Mouse (Mus musculus) forebrain, embryonic 15.5 days (tissue): ENCODE measurements around the gene Tmco4. TPM values are rescaled to one million over a fixed set of nuclear protein-coding genes. Genes with fewer than 3 reads are reported as not detected.

Experiments used
- ATAC-seq: fragments of 200-750 bp; cut with Nextera tagmentation; replicated peaks from 2 replicates; pipeline ENCODE4 v1.8.0; 2017; ENCODE audit warnings: mild to moderate bottlenecking, moderate TSS enrichment, moderate library complexity
- H3K27ac ChIP-seq: fragments of 300-500 bp; sonication (generic); replicated peaks from 2 replicates; pipeline ENCODE4 v1.5.1; 2015; ENCODE audit warnings: mild to moderate bottlenecking, inconsistent platforms
- H3K27me3 ChIP-seq: fragments of 300-500 bp; sonication (generic); 2 replicates; pipeline ENCODE4 v1.6.1; 2015; ENCODE audit warnings: inconsistent platforms
- H3K36me3 ChIP-seq: fragments of 300-500 bp; sonication (generic); 2 replicates; pipeline ENCODE4 v1.6.1; 2015; ENCODE audit warnings: mild to moderate bottlenecking, inconsistent platforms
- H3K4me1 ChIP-seq: fragments of 300-500 bp; sonication (generic); 2 replicates; pipeline ENCODE4 v1.6.1; 2015; ENCODE audit warnings: inconsistent platforms
- H3K4me2 ChIP-seq: fragments of 300-500 bp; sonication (generic); replicated peaks from 2 replicates; pipeline ENCODE4 v1.6.1; 2015; ENCODE audit warnings: mild to moderate bottlenecking, inconsistent platforms
- H3K4me3 ChIP-seq: fragments of 300-500 bp; sonication (generic); 2 replicates; pipeline ENCODE4 v1.5.1; 2015; ENCODE audit warnings: mild to moderate bottlenecking, inconsistent platforms
- H3K9ac ChIP-seq: fragments of 300-500 bp; sonication (generic); replicated peaks from 2 replicates; pipeline ENCODE4 v1.6.1; 2015; ENCODE audit warnings: mild to moderate bottlenecking, inconsistent platforms
- H3K9me3 ChIP-seq: fragments of 300-500 bp; sonication (generic); 2 replicates; pipeline ENCODE4 v1.6.1; 2016; ENCODE audit warnings: inconsistent platforms
- WGBS: fragments of 180-500 bp; shearing (Covaris S2); methylation state at CpG from one replicate; pipeline ENCODE4 v1.1.7; 2015; ENCODE audit warnings: mixed read lengths; 5-methylcytosine and 5-hydroxymethylcytosine counted together
- polyA plus RNA-seq: library from polyadenylated mRNA; unstranded; fragments of >200 nt; fragmentation: Nextera tagmentation; extraction: Ambion mirVana; gene quantifications from 2 replicates; pipeline ENCODE4 v1.2.1, GENCODE M21; 2015

Tmco4 gene
- polyA plus RNA-seq, 1 experiment from 2014 or later, result 0.98 TPM

DNA sequence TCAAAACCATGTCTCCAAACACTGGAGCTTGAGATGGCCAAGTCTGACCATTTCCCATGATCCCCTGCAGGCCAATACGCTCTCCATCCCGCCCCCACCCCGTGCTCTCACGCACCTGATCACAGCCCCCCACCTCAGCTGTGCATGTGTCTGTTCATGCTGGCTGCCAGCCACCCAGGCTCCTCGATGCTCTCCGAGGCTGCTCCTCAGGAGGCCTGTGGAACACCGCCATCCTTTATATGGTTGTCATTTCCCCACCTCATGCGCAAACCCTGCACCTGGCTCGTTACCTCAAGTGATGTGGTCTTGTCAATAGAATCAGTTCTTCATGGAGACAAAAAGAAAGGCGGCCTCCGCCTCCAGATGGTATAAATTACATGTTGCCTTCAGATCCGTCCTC, 59.8 kb downstream of the Tmco4 start:
- Histone ChIP-seq H3K9ac (no peak overlapping the region), H3K4me2 (no peak overlapping the region), H3K36me3 (no peaks in the 10 kb centered on the region), H3K9me3 (no peaks in the 10 kb centered on the region), H3K4me3 (no peak overlapping the region), H3K4me1 (peaks cover 9% of the 10 kb centered on the region), H3K27me3 (no peaks in the 10 kb centered on the region), H3K27ac (no peak overlapping the region)
- ATAC-seq, result no peak
- WGBS, result 47% methylated on average over 12 of the region's 12 CpGs

DNA sequence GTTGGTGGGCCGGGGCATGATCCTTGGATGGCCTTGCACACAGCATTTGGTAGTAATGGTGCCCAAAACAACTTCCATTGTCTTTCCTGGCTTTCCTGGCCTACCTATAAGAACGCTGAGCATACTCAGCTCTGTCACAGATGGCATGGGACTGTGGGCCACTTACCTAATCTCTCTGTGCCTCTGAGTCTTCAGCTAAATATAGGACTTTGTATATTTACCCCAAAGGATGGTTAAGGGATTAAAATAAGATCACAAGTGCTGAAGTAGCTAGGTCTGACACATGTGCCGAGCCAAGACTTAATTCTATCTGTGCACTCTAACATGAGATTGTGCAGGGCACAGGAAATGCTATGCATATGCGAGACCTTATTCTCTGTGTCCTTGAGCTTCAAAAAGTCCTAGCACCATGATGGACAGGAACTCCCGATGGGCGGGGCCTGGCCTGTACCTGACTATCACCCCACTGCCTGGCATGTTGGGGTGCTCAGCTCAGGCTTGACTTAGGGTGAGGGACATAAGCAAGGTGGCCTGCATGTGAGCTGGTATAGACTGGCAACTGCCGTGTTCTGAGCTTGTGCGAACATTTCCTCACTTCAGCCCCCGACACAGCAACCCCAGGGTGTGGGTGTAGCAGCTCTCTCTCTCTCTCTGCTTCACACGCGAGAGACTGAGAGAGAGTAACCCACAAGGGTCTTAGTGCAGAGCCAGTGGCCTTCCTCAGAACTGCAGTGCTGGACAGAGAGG, 60.7 kb downstream of the Tmco4 start:
- WGBS, result 82% methylated on average over 11 of the region's 11 CpGs
- no peaks in the 10 kb centered on the region for H3K9me3 ChIP-seq
- no peaks in the 10 kb centered on the region for H3K27me3 ChIP-seq
- no peaks in the 10 kb centered on the region for H3K36me3 ChIP-seq
- H3K4me3 ChIP-seq, result no peak overlapping the region
- H3K9ac ChIP-seq, result no peak overlapping the region
- no peak overlapping the region for H3K4me2 ChIP-seq
- no peak for ATAC-seq
- H3K4me1 ChIP-seq, result peaks cover 18% of the 10 kb centered on the region
- H3K27ac ChIP-seq, result no peak overlapping the region

DNA sequence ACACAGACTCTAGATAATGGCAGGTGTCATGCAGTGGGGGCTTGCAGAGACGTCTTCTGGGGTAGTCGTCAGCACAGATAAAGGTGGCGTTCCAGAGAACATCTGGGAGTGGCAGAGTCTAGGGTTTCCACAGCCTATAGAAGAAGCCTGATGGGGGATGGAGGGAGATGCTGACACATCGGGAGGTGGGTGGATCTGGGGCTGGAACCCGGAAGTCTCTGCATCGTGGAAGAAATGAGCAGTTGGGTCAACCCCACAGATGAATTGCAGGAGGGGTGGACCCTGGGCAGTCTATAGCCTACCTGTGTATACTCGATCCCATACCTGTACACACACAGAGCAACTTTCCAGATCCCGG, 61.3 kb downstream of the Tmco4 start:
- Histone ChIP-seq H3K36me3 (no peaks in the 10 kb centered on the region), H3K27me3 (no peaks in the 10 kb centered on the region), H3K9ac (no peak overlapping the region), H3K4me2 (no peak overlapping the region), H3K4me1 (peaks cover 24% of the 10 kb centered on the region), H3K4me3 (no peak overlapping the region), H3K27ac (no peak overlapping the region), H3K9me3 (no peaks in the 10 kb centered on the region)
- no peak for ATAC-seq
- 87% methylated on average over 8 of the region's 8 CpGs for WGBS

DNA sequence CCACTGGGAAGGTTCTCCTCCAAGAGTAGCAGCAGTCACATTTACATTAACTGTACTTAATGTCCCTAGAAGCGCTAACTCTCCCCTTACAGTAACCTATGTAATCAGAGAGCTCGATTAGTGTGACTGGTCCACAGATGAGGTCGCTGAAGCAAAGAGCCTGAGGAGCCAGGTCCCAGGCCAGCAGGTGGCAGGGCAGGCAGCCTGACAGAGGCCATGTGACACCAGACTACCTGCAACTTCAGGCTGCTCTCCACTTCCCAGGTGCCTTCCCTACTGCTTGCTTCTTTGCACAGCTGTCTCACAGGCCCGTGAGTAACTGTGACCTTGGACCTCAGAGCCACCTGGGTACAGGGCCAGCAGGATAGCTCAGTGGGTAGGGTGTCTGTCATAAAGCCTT, 61.9 kb downstream of the Tmco4 start:
- no peak for ATAC-seq
- Histone ChIP-seq H3K27me3 (no peaks in the 10 kb centered on the region), H3K4me3 (no peak overlapping the region), H3K4me1 (peaks cover 29% of the 10 kb centered on the region), H3K9ac (no peak overlapping the region), H3K27ac (no peak overlapping the region), H3K36me3 (no peaks in the 10 kb centered on the region), H3K9me3 (no peaks in the 10 kb centered on the region), H3K4me2 (no peak overlapping the region)
- WGBS, result 67% methylated on average over 4 of the region's 4 CpGs

DNA sequence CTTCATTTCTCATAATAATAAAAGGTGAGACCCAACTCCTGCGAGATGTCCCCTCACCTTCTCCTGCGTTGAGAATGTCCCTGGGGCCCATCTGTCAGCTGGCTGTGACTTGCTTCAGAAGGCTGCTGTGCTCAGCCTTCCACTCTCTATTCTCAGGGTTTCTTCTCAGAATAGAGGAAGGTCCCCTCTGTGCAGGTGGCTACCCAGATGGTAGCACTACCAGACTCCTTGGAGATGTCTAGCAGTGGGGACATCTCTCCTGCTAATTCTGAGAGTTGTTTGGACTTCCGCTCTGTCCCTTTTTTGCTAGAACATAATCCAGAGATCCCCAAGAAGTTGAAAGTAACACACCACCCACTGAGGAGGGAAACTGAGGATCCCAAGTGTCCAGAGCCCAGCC, 62.3 kb downstream of the Tmco4 start:
- Histone ChIP-seq H3K4me1 (peaks cover 33% of the 10 kb centered on the region), H3K4me2 (no peak overlapping the region), H3K27me3 (no peaks in the 10 kb centered on the region), H3K27ac (no peak overlapping the region), H3K9me3 (no peaks in the 10 kb centered on the region), H3K36me3 (no peaks in the 10 kb centered on the region), H3K4me3 (no peak overlapping the region), H3K9ac (no peak overlapping the region)
- no peak for ATAC-seq
- WGBS, result 97% methylated on average over 3 of the region's 3 CpGs

DNA sequence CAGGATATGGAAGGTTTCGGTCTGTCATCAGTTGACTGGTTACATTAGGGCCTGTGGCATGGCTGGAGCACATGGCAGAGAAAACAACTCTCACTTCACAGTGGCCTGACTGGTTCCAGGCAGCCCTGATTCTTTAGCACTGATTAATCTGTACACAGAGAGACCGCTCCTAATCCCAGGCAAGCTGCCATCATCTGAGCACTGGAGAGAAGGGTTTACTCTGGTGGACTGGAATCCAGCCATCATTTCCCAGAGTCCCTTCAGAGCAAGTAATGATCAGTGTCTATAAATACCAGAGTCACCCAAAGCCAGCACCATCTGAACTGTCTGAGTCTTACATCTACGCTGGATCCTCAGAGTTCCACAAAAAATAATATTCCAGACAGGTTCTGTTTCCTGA, 63.1 kb downstream of the Tmco4 start:
- Histone ChIP-seq H3K36me3 (no peaks in the 10 kb centered on the region), H3K4me2 (no peak overlapping the region), H3K27ac (no peak overlapping the region), H3K4me1 (peaks cover 42% of the 10 kb centered on the region), H3K27me3 (no peaks in the 10 kb centered on the region), H3K9me3 (no peaks in the 10 kb centered on the region), H3K4me3 (no peak overlapping the region), H3K9ac (no peak overlapping the region)
- 82% methylated on average over 3 of the region's 3 CpGs for WGBS
- ATAC-seq, result no peak

DNA sequence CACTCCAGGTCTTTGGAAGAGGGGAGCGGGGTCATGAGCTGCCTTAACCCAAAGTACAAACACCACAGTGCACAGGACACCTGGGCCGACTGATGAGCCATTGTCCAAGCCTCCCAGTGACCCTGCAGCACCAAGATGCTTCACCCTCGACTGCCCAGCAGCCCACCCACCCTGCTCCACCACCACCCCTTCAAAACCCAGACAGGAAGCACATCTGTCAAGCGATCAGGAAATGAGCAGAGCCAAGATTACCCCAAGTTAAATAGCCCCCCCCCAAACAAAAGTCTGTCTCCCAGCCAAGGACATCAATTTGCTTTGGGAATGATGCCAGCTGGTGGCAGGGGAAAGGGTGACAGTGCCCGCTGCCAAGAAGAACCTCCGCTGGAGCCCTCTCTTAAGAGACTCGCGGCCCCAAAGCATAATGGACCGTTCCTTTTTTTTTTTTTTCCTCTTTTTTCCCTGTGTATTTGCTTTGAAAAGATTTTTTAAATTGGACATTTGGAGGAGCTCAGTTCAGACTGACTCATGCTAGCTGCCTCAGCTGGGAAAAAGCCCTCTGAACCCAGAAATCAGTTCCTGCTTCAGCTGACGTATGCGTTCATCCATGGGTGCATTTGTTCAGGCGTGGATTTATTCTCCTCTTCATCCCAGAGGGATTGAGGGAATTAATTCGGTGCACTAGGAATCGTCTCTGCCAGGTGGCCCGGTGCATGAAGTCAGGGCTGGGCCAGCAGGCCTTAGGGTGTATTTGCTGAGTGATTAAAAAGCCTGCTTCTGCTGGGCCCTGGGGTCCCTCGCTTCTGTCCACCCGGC, 65.3 kb downstream of the Tmco4 start:
- peak; percentile 47 for ATAC-seq
- H3K27me3 ChIP-seq, result no peaks in the 10 kb centered on the region
- no peak overlapping the region for H3K4me3 ChIP-seq
- peaks cover 47% of the 10 kb centered on the region for H3K4me1 ChIP-seq
- no peak overlapping the region for H3K4me2 ChIP-seq
- H3K9me3 ChIP-seq, result no peaks in the 10 kb centered on the region
- peak overlapping the region; percentile 73 for H3K27ac ChIP-seq
- peak overlapping the region; percentile 7; the same call in 1 of the 2 replicates for H3K9ac ChIP-seq
- WGBS, result 16% methylated on average over 17 of the region's 17 CpGs
- no peaks in the 10 kb centered on the region for H3K36me3 ChIP-seq

DNA sequence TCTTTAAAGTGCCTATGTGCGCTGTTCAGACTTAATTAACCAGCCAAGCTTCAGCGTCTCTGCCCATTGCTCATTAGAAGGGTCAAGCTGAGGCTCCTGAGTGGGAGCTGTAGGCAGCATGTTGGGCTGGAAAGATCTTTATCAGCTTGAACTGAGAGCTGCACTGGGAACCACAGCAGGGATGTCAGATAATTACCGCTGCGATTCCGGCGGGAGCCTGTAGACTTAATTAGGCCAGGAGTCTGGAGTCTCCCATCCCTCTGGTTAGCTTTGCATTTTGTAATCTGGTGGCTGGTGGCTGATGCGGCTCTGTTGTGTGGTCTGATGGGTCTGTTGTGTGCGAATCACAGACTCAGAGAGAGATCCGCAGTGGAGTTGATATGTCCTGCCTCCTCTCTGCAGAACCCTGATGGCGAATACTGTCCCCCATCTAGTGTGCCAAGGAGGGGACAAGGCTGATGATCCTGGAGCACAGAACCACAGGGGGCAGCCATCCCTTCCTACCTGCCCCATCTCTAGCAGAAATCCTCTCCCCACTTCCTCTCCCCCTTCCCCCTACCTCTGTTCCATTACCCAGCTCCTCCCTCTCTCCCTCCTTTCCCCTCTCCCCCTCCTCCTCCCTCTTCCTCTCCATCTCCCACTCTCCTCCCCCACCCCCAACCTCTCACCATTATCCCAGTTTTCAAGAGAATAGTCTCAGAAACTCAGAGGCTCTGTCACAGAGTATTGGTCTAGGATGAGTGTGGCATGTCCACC, 67.6 kb downstream of the Tmco4 start:
- 0 out of 2 replicates have a peak overlapping the region, but pooled peaks have one; percentile 27 for H3K4me2 ChIP-seq
- H3K27ac ChIP-seq, result peak overlapping the region; percentile 57
- no peak overlapping the region for H3K9ac ChIP-seq
- peaks cover 48% of the 10 kb centered on the region for H3K4me1 ChIP-seq
- H3K4me3 ChIP-seq, result no peak overlapping the region
- no peaks in the 10 kb centered on the region for H3K36me3 ChIP-seq
- WGBS, result under 1% methylated on average over 10 of the region's 10 CpGs
- no peaks in the 10 kb centered on the region for H3K9me3 ChIP-seq
- no peaks in the 10 kb centered on the region for H3K27me3 ChIP-seq
- peak; percentile 30; the same call in 1 of the 2 replicates for ATAC-seq

DNA sequence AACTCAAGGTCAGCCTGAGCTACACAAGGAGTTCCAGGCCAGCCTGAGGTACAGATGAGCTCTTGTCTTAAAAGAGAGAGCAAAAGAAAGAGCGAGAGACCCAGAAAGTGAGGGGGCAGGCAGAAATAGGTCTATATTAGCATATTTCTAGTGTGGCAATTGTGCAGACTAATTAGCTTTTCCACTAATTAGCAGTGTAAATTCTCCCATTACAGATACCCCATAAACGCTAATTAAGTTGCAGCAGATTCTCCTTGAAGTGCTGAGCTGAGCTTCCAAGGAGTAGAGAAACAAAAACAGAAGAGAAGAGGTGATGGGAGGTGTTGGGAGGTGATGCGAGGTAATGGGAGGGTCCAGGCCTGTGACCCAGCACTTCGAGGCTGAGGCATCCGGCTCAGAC, 69.9 kb downstream of the Tmco4 start:
- H3K4me3 ChIP-seq, result no peak overlapping the region
- H3K27ac ChIP-seq, result no peak overlapping the region
- ATAC-seq, result no peak
- 27% methylated on average over 5 of the region's 5 CpGs for WGBS
- no peaks in the 10 kb centered on the region for H3K9me3 ChIP-seq
- no peak overlapping the region for H3K9ac ChIP-seq
- no peaks in the 10 kb centered on the region for H3K27me3 ChIP-seq
- H3K4me1 ChIP-seq, result peaks cover 42% of the 10 kb centered on the region
- no peak overlapping the region for H3K4me2 ChIP-seq
- no peaks in the 10 kb centered on the region for H3K36me3 ChIP-seq

DNA sequence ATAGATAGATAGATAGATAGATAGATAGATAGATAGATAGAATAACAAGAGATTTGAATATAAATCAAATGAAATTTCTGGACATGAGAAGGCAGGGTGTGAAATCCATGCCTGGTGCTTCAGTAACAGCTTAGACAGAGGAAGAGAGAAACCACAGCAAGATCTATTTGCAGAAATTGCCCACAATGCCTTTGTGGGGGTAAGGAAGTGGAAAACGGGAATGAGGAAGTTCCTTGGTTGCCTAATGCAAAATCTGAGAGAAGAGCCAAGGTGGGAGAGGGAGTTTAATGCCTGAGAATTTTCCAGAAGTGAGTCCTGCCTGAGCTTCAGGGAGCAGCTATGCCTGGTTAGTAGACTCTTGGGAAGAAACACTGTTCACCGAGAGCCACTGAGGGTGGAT, 70.9 kb downstream of the Tmco4 start:
- no peaks in the 10 kb centered on the region for H3K9me3 ChIP-seq
- 96% methylated on average over 2 of the region's 2 CpGs for WGBS
- H3K36me3 ChIP-seq, result no peaks in the 10 kb centered on the region
- H3K4me1 ChIP-seq, result peaks cover 32% of the 10 kb centered on the region
- H3K4me2 ChIP-seq, result no peak overlapping the region
- H3K9ac ChIP-seq, result no peak overlapping the region
- H3K27me3 ChIP-seq, result no peaks in the 10 kb centered on the region
- no peak for ATAC-seq
- no peak overlapping the region for H3K27ac ChIP-seq
- no peak overlapping the region for H3K4me3 ChIP-seq

DNA sequence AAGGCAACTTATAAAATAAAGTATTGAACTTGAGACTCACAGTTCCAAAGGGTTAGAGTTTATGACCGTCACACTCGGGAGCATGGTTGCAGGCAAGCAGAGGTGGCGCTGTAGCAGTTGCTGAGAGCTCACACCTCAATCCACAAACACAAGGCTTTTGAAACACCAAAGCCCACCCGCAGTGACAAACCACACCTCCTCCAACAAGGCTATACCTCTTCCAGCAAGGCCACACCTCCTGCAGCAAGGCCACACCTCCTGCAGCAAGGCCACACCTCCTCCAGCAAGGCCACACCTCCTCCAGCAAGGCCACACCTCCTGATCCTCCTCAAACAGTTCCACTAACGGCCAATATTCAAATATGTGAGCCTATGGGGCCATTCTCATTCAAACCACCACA, 71.9 kb downstream of the Tmco4 start:
- WGBS, result 93% methylated on average over 5 of the region's 5 CpGs
- no peak for ATAC-seq
- H3K27ac ChIP-seq, result no peak overlapping the region
- no peaks in the 10 kb centered on the region for H3K36me3 ChIP-seq
- H3K9me3 ChIP-seq, result no peaks in the 10 kb centered on the region
- no peak overlapping the region for H3K4me2 ChIP-seq
- peaks cover 22% of the 10 kb centered on the region for H3K4me1 ChIP-seq
- H3K27me3 ChIP-seq, result no peaks in the 10 kb centered on the region
- H3K4me3 ChIP-seq, result no peak overlapping the region
- H3K9ac ChIP-seq, result no peak overlapping the region

DNA sequence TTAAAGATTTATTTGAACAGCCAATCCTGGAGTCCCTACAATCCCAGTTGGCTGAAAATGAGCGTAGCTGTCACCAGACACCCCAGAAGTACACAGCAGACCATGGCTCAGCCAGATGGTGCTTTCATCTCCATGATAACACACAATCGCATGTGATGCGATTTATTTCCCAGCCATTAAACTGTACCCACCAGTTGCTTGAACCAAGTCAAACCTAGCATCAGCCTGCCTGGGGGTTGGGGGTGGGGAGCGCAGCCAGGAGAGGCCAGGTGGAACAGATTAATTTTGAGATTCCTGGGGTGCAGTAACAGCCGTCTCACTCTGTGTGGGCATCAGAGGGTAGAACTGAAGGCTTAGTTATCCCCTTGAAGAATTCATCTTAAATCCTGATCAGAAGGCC, 73.7 kb downstream of the Tmco4 start:
- Histone ChIP-seq H3K9ac (no peak overlapping the region), H3K4me1 (peaks cover 8% of the 10 kb centered on the region), H3K9me3 (no peaks in the 10 kb centered on the region), H3K27me3 (no peaks in the 10 kb centered on the region), H3K36me3 (no peaks in the 10 kb centered on the region), H3K4me2 (no peak overlapping the region), H3K4me3 (no peak overlapping the region), H3K27ac (no peak overlapping the region)
- 63% methylated on average over 5 of the region's 5 CpGs for WGBS
- no peak for ATAC-seq
